Mouse (Mus musculus) gastrocnemius, adult 18-20 months (tissue): ENCODE results near the gene Gm19345. TPM values are rescaled to one million over a fixed set of nuclear protein-coding genes. Genes with fewer than 3 reads are reported as not detected.
A peak's percentile ranks its signal among the peaks of the same experiment; 100 is the strongest.

Experiments
- DNase-seq: peaks from one replicate; pipeline ENCODE4 v3.0.0; 2021; ENCODE audit warnings: low spot score
- long read RNA-seq, 2 experiments: library from polyadenylated mRNA; stranded (forward); transcript quantifications; one replicate each; pipeline ENCODE4 v2.0.0; 2021
- total RNA-seq, 2 experiments: library from RNA; stranded (reverse); gene quantifications; 2 replicates each; pipeline ENCODE4 v1.2.3; 2021

The Gm19345 gene
- not detected for total RNA-seq
- long read RNA-seq, experiment 1, result 0 reads
- long read RNA-seq, experiment 2, result 0 reads

DNA sequence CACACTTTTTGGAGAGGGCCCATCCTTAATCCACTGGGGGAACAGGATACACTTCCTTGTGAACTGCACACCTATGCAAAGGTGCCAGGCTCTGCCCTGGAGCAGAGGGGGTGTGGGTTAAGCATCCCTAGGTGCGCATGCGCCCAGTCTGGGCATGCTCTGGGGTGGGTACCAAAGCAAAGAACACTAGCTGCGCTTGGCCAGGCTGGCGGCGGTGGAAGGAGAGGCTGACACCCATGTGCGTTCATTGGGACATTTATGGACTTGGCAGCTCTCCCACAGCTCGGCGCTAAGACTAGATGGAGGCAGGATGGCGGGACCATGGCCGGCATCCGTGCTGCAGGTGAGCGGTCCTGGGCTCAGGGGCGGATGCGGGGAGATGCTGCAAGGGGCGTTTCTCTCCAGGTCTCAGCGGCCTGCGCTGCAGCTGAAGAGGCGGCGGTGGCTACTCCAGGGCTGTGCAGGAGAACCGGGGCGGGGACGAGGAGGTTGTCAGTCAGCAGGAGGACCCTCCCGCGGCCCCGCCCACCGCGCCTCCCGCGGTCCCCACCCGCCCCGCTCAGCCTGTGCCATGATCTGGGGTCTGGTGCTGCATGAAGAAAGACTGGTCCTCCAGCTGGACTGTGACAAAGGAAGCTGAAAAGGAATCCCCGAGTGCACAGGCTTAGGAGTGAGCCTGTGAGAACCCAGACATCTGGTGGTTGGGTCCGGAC lies at the start of gene Gm19345:
TSS of gene Gm19345 (plus strand) at position 146 of the 713 bp plus-strand sequence.
- no peak for DNase-seq

DNA sequence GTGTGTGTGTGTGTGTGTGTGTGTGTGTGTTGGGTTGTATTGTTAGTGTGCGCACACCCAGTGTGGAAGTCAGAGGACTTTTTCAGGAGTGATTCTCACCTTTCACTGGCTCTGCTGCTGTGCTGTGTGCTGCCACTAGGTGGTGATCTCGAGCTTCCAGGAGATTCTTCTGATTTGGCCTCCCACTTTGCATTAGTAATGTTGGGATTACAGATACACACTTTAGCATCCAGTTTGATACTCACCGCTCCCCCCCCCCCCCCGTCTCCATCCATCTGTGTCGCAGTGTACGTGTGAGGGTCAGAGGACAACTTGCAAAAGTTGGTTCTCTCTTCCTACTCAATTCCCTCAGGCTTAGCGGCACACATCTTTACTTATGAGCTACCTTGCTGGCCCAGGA lies 48.8 kb upstream of the Gm19345 start:
- peak; percentile 79 for DNase-seq

DNA sequence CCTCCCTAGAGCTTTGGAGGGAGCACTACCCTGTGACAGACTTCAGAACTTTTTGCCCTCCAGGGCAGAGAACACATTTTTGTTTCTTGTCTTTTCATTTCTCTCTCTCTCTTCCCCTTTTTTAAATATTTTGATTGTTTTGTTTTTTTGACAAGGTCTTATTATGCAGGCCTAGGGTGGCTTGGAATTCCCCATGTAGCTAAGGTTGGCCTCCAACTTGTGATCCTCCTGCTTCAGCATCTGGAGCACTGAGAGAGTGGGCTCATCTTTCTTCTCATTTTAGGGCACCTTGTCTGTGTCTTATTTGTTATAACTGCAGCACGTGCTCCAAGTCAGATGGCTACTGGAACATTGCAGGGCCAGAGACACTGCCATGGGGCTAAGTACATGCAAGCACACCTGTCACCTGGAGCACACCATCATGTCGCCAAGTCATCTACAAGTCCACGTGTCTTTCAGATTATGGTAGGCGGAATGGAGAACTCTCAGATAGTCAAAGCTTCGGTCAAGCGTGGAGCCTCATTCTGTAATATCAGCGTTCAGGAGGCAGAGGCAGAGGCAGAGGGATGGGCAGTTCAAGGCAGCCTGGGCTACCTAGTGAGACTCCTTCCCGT lies 45.3 kb upstream of the Gm19345 start:
- no peak for DNase-seq

DNA sequence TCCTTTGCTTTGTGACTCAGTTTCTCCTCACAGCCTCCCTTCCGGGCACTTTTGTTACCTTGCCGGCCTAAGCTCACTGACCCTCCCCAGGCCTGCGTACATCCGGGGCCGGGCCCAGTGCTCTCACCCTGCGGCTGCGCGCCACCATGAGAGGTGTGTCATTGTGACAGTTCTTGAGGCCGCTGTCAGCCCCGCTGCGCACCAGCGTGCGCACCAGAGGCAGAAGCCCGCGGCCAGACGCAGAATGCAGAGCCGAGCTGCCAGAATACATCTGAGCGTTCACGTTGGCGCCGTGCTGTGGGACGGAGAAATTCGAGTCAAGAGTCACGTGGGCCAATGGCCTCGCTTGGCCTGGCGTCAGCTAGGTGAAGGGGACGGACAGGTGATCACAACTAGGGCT lies 42.4 kb upstream of the Gm19345 start:
- DNase-seq, result no peak

DNA sequence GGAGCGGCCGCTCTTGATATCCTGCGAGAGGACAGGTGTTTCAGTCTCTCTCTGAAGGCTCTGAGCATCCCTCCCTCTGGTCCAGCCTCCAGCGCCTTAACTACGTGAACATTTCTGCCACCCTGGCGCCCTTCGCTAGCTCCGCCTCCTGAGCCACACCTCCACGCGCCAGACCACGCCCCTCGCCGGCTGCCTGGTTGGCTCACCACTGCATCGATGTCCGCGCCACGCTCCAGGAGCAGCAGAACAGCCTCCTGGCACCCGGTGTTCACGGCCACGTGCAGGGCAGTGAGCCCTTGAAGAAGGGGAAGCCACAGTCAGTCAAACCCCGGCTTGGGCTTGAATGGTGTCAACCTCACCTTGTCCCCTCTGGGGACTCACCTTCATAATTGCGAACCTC lies 40.7 kb upstream of the Gm19345 start:
- DNase-seq, result no peak

DNA sequence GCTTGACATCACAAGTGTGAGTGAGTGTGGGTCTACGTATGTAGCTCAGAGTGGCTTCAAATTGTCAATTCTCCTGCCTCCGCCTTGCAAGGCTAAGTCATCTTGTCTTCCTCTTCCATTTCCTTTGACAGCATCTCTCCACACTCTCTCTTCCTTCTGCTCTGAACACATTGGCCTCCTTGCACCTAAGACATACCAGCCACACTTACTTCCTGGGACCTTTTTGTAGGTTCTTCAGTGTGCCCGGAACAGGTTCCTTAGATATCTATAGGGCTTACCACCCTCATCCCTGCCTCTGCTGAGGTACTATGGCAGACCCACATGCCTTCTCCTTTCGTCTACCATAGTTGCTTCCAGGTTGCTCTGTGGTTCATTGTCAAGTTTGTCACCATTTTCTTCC lies 38.6 kb upstream of the Gm19345 start:
- no peak for DNase-seq

DNA sequence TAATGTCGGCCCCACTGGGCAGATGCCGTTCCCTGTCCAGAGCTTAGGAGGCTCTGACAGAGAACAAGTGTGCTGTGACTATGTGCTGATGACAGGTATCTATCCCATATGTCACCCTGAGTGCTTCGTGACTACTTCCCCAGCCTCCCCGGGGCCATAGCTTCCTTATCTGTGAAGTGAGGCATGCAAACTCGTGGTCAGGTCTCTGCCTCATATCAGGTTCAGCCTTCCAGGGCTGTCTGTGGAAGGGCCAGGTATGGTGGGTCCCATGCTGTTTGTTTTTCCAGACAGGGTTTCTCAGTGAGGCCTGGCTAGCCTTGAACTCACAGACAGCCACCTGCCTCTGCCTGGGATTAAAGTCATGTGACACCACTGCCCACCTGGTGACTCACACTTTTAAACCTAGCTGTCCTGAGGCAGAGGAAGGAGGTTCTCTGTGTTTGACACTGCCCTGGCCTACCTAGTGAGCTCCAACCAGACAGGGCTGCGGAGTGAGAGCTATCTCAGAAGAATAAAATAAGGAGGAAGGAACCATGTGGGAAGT lies 38.2 kb upstream of the Gm19345 start:
- no peak for DNase-seq

DNA sequence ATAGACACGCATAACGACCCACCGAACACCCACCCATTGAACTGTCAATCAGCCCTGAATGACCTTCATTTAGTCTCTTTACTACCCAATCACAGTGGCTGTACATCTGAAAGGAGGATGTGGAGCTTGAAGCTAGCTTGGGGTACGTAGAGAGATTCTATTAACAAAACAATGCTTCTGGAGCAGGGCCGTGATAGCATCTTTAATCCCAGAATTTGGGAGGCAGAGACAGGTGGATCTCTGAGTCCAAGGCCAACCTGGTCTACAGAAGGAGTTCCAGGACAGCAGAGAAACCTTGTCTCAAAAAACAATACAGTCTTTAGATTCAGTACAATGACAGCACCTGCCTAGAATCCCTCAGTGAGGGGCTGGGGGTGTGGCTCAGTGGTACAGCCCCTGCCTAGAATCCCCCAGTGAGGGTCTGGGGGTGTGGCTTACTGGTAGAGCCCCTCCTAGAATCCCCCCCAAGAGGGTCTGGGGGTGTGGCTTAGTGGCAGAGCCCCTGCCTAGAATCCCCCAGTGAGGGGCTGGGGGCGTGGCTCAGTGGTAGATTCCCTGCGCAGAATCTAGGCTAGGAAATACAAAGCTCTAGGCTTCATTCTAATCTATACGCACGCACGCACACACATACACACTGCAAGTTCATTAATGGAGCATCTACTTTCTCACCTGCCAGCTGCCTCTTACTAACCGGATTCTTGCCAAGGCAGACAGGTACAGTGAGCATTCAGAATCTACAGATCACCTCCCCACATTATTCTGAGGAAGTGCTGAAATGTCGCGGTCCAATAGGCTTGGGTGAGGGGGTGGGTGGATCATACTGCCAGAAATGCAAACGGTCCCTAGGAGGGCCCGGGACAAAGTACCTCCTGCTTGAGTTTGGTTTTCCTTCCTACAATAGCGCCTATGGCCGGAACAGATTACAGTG lies 36.2 kb upstream of the Gm19345 start:
- DNase-seq, result no peak

DNA sequence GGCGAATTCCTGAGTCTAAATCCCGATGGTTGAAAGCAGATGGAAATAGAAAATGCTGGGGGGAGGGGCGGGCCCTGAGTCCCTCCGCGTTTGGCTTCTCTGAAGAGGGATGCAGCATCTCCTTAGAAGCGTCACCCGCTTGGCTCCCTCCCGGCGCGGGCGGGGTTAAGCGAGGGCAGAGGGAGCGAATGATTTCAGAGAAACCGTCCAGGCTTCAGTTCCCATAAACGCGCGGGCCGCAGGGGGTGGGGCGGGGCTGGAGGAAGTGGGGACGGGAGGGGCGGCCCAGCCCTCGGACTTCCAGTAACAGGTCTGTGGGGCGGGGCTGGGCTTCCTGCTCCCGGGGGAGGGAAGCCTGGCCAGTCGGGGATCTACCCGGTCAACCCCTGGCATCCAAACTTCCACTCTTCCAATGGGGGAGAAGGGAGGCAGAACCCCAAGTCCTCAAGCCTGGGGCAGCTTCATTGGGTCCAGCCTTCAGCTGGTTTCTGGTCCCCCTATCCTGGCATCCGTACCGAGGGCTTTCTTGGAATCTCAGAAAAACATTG lies 35.5 kb upstream of the Gm19345 start:
- DNase-seq, result peak; percentile 79

DNA sequence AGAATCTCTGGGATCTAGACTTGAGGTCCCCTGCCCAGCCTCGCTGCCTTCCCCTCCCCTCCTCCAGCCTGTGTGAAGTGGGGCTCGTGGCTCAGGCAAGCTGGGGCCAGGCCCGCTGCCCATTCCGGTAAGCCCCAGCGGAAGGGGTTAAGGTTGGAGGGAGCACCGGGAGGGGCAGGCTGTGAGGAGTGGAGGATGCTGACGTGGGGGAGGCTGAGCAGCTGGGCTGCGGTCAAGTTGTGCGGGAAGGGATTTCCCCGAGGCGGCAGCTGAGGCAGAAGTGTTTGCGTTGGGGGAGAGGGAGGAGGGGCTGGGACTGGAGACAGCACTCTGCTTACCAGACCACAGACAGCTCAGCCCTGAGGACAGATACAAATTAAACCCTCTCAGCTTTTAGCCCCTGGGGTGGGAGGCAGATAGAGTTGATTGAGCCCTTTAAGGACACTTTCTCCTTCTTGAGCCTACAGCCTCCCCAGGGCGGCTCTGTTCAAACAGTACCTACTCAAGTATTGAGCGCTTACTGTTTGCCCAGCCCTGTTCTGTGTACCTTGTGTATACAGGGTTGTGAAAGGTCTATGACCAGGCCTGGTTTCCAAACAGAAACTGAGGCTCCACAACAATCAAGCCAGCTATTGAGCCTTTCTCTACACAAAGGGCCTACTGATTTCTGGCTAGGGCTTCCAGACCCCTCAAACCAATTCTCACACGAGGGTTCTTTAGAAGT lies 34.3 kb upstream of the Gm19345 start:
- peak; percentile 47 for DNase-seq

GRCm38 (mm10) chr7:19818440-19818839 lies 33.4 kb upstream of the Gm19345 start:
- no peak for DNase-seq

GRCm38 (mm10) chr7:19818875-19819274 lies 32.9 kb upstream of the Gm19345 start:
- no peak for DNase-seq

- DNase-seq, result no peak
Measured at GRCm38 (mm10) chr7:19820347-19821048, 31.3 kb upstream of the Gm19345 start.

DNA sequence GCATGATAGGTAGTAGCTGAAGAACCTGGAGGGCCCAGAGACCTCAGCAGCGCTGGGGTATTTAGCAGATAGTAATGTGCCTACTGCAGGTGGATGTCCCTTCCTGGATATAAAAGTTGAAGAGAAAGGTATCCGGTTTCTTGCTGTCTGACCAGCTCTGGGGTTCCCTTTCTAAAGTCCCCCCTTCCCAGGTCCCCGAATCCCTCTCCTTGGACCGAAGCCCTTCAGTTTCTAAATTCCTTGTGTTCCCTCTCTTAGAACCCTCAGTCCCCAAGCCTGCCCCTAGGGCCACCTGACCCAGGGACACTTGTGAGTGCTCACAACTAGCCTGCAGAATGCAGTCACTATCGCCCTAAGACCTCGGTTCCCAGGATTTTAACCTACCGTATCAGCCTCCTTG lies 30.2 kb upstream of the Gm19345 start:
- no peak for DNase-seq

DNA sequence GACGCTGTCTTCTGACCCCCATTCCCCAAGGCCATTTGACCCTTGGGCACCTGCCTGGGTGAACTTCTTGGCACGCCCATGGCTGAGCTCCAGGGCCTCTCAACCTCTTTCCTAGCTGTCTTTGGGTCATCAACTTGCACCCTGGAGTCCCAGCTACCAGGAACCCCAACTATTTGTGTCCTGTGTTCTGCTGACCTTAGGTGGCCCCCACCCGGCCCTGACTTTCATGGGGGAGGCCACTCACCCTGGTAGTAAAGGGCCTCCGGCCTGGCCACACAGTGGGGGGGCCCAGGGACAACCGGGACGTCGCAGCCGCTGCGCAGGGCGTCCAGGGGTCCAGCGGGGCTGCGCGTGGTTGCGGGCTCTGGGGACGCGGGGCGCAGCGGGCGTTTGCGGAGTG lies 29.6 kb upstream of the Gm19345 start:
- no peak for DNase-seq

- peak; percentile 58 for DNase-seq
Measured at GRCm38 (mm10) chr7:19822604-19823058, 29.2 kb upstream of the Gm19345 start, which contains the start of gene Bcl3. Bcl3 (minus strand) TSS chr7:19822770.

GRCm38 (mm10) chr7:19823256-19824181 lies 28.3 kb upstream of the Gm19345 start:
- DNase-seq, result no peak

DNA sequence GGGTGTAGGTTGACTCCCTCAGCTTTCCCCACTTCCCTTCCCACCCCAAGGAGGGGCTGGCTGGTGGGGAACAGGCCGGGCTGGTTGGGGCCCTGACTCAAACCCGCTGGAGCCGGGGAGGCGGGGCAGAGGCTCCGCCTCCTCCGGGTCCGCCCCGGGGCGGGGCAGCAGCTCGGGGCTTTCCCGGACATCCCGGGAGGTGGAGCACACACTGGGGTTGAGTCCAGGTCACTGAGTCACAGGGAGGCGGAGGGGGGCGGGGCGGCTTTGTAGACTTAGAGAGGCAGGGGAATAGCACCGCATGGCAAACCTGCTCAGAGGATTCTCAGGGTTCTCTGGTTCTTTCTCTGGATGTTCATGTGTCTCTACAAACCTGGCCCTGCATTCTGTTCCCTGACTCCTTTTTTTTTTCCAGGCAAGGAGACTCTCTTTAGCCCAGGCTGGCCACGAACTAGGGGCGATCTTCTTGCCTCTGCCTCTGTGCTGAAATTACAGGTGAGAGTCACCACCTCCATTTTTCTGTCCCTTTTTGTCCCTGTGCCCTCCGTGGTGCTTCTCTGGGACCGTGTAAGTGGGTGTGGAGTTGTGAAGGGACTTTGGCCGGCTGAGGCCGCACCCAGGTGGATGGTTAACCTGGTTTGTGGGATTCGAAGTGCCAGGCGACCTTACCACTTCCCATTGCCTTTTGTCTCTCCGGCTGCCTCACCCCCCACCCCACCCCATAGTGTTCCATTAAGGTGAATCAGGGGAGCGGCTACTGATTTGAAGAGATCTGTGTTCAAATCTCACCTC lies 27.4 kb upstream of the Gm19345 start:
- peak; percentile 82 for DNase-seq
